Mouse (Mus musculus) lung, embryonic 16.5 days (tissue): Measurements from ENCODE around the gene Shf. TPM values are rescaled to one million over a fixed set of nuclear protein-coding genes. Genes with fewer than 3 reads are reported as not detected.
A peak's percentile ranks its signal among the peaks of the same experiment; 100 is the strongest.

Experiments
- ATAC-seq: fragments of 200-750 bp; cut with Nextera tagmentation; 2 replicates; pipeline ENCODE4 v1.8.0; 2017; ENCODE audit warnings: low read depth, mild to moderate bottlenecking, moderate library complexity
- H3K27ac ChIP-seq: fragments of 300-500 bp; sonication (generic); 2 replicates; pipeline ENCODE4 v1.5.1; 2014; ENCODE audit warnings: mild to moderate bottlenecking, control low read depth, low read length
- H3K27me3 ChIP-seq: fragments of 300-500 bp; sonication (generic); 2 replicates; pipeline ENCODE4 v1.6.1; 2014; ENCODE audit warnings: low read depth, low read length, mixed read lengths; ENCODE audit not compliant: control insufficient read depth, insufficient read depth
- H3K36me3 ChIP-seq: fragments of 300-500 bp; sonication (generic); 2 replicates; pipeline ENCODE4 v1.6.1; 2014; ENCODE audit warnings: low read length; ENCODE audit not compliant: control insufficient read depth, insufficient read depth
- H3K4me1 ChIP-seq: fragments of 300-500 bp; sonication (generic); replicated peaks from 2 replicates; pipeline ENCODE4 v1.6.1; 2014; ENCODE audit warnings: low read length, mixed read lengths; ENCODE audit not compliant: control insufficient read depth, insufficient read depth
- H3K4me2 ChIP-seq: fragments of 300-500 bp; sonication (generic); 2 replicates; pipeline ENCODE4 v1.6.1; 2014; ENCODE audit warnings: low read depth, low read length, control low read depth
- H3K4me3 ChIP-seq: fragments of 300-500 bp; sonication (generic); 2 replicates; pipeline ENCODE4 v1.5.1; 2014; ENCODE audit warnings: mild to moderate bottlenecking, low read length, control low read depth
- H3K9ac ChIP-seq: fragments of 300-500 bp; sonication (generic); 2 replicates; pipeline ENCODE4 v1.6.1; 2014; ENCODE audit warnings: low read length, control low read depth
- H3K9me3 ChIP-seq: fragments of 300-500 bp; sonication (generic); 2 replicates; pipeline ENCODE4 v1.6.1; 2016; ENCODE audit warnings: low read length; ENCODE audit not compliant: control insufficient read depth
- WGBS: fragments of 180-500 bp; shearing (Covaris S2); extraction: QIAGEN DNeasy Blood & Tissue Kit; methylation state at CpG from one replicate; pipeline ENCODE4 v1.1.7; 2014; 5-methylcytosine and 5-hydroxymethylcytosine counted together
- polyA plus RNA-seq: library from polyadenylated mRNA; unstranded; fragments of >200 nt; fragmentation: Nextera tagmentation; extraction: Ambion mirVana; gene quantifications from 2 replicates; pipeline ENCODE4 v1.2.1, GENCODE M21; 2015

Gene Shf
- polyA plus RNA-seq, 1 experiment from 2014 or later, result 2.5 TPM

DNA sequence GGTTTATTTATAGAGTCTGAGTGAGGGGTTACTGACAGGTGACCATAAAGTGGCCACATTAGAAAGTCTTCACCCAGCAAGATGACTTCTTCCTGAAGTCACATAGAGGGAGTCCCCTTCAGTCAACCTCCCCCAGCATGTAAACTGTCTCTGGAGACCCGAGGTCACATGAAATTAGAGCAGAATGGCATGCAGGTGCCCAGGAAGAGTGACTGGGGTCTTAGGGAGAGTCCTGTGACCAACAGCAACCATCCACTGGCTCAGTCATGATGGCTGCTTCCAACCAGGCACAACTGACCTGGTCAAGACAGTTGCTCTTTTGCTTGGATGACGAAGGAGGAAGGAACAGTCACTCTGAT, 10.3 kb upstream of the Shf start:
- Histone ChIP-seq H3K4me1 (peaks cover 4% of the 10 kb centered on the region), H3K4me3 (no peak overlapping the region), H3K4me2 (no peak overlapping the region), H3K27me3 (no peaks in the 10 kb centered on the region), H3K36me3 (no peaks in the 10 kb centered on the region), H3K9ac (no peak overlapping the region), H3K9me3 (no peaks in the 10 kb centered on the region), H3K27ac (no peak overlapping the region)
- no peak for ATAC-seq
- 46% methylated on average over 2 of the region's 2 CpGs for WGBS

DNA sequence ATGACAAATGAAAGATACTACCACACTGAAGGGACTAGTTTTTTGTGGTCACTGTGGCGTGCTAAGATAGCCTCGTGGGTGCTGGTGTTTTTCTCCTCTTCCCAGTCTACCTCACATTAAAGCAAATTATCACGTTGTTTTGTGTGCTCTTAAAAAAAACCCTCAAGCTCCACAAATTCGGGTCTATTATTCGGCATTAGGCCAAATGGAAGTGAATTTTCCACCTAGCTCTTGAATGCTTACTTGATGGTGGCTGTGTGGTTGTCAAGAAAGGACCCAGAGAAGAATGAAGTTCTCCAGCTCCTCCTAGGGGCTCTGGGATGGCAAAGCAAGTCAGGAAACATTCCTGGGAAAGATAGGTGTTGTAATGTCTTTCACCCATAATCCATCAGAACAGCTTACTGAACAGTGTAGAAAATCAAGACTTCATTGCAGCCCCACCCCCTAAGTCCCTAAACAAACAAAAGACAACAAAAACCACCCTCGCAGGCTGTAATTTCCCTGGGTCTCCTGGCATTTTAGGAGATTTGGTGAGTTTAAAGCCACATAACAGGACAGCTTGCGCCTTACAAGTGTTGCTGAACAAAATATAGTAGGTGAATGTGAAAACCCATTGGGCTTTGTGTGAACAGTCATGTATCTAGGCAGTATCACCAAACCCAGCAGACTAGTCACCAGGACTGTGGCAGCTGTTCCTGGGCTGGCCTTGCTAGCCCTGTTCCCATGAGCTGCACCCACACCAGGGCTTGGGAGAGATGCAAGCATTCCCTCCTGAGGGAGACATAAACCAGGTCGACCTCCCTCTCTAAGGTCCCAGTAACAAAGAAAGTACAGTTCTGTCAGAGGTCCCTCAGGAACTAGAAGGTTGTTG, 9.7 kb upstream of the Shf start:
- Histone ChIP-seq H3K4me2 (peak overlapping the region; percentile 59), H3K27me3 (no peaks in the 10 kb centered on the region), H3K4me1 (peaks cover 4% of the 10 kb centered on the region), H3K4me3 (peak overlapping the region; percentile 74), H3K36me3 (no peaks in the 10 kb centered on the region), H3K9ac (no peak overlapping the region), H3K27ac (peak overlapping the region; percentile 52; the same call in 1 of the 2 replicates), H3K9me3 (no peaks in the 10 kb centered on the region)
- 14% methylated on average over 8 of the region's 8 CpGs for WGBS
- no peak for ATAC-seq

DNA sequence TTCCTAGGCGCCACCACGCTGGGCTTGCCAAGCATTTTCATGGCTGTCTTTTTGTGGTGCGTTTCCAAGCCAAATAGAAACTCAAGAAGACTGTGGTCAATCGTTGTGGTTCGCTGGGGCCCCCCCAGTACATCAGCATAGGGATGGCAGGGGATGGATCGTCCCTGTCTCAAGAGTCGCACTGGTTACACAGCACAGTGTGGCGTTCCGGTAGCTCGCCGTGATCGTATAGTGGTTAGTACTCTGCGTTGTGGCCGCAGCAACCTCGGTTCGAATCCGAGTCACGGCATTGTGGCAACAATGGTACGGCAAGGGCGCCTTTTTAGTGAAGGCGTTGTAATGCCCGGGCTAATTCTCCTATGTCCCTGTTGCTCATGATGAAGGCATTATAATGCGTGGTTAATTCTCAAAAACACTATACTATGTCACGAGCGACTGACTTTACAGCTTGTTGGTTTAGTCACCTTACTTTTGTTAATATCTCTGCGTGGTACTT, 8.8 kb upstream of the Shf start:
- peaks cover 4% of the 10 kb centered on the region for H3K4me1 ChIP-seq
- under 1% methylated on average over 26 of the region's 26 CpGs for WGBS
- ATAC-seq, result peak; percentile 80

DNA sequence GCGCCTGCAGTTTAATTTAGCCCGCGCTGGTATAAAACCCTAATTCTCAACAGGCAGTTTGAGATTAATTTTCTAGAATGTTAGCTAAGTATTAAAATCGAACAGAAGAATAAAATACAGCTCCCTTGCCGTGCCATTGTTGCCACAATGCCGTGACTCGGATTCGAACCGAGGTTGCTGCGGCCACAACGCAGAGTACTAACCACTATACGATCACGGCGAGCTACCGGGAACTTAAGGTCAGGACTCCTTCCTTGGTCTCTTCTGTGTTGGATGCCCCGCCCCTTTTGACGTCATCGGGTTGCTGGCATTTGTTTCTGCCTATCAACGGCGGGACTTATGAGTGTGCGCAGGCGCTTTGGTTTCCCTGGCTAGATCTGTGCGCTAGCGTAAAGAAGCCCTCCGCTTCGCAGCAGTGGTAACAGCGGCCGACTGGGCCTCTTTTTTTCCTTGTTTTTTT, 8.3 kb upstream of the Shf start:
- Histone ChIP-seq H3K36me3 (no peaks in the 10 kb centered on the region), H3K9ac (peak overlapping the region; percentile 80), H3K4me1 (peaks cover 4% of the 10 kb centered on the region), H3K4me3 (peak overlapping the region; percentile 74), H3K27me3 (no peaks in the 10 kb centered on the region), H3K4me2 (peak overlapping the region; percentile 59), H3K9me3 (no peaks in the 10 kb centered on the region), H3K27ac (peak overlapping the region; percentile 95)
- under 1% methylated on average over 28 of the region's 28 CpGs for WGBS
- peak; percentile 89 for ATAC-seq

More for the DNA sequence above, 8.8 kb upstream of the Shf start:
- H3K36me3 ChIP-seq, result no peaks in the 10 kb centered on the region
- H3K9ac ChIP-seq, result peak overlapping the region; percentile 80
- H3K4me3 ChIP-seq, result peak overlapping the region; percentile 74
- no peaks in the 10 kb centered on the region for H3K9me3 ChIP-seq
- H3K27me3 ChIP-seq, result no peaks in the 10 kb centered on the region
- H3K4me2 ChIP-seq, result peak overlapping the region; percentile 59
- peak overlapping the region; percentile 95 for H3K27ac ChIP-seq

DNA sequence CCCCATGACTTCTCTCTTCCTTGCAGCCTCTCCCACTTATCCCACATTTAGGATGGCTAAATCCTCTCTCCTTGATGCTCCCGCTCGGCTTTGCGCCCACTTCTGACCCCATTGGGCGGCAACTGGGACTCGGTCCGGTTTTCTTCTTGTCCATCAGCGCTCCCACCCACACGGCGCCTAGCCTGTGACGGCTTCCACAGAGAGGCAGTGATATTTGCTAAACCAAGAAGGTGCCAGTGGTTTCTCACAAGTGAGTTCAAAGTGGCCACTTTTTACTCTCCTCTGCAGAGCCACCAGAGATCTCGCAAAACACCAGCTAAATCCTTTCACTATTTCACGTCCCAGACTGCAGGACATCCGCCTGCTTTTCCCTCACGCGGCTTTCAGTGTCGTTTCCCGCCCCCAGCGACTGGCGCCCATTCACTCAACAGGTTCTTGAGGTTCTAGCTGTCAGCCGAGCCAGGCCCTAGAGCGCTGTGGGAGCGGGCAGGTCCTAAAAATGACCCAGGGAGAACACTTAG, 7.1 kb upstream of the Shf start:
- peak overlapping the region; percentile 81 for H3K4me3 ChIP-seq
- H3K27ac ChIP-seq, result peak overlapping the region; percentile 93
- H3K9ac ChIP-seq, result peak overlapping the region; percentile 80
- peaks cover 4% of the 10 kb centered on the region for H3K4me1 ChIP-seq
- H3K36me3 ChIP-seq, result no peaks in the 10 kb centered on the region
- H3K27me3 ChIP-seq, result no peaks in the 10 kb centered on the region; the same call in 1 of the 2 replicates
- no peaks in the 10 kb centered on the region for H3K9me3 ChIP-seq
- whole genome bisulfite sequencing, result under 1% methylated on average over 22 of the region's 22 CpGs
- ATAC-seq, result no peak
- peak overlapping the region; percentile 91 for H3K4me2 ChIP-seq

DNA sequence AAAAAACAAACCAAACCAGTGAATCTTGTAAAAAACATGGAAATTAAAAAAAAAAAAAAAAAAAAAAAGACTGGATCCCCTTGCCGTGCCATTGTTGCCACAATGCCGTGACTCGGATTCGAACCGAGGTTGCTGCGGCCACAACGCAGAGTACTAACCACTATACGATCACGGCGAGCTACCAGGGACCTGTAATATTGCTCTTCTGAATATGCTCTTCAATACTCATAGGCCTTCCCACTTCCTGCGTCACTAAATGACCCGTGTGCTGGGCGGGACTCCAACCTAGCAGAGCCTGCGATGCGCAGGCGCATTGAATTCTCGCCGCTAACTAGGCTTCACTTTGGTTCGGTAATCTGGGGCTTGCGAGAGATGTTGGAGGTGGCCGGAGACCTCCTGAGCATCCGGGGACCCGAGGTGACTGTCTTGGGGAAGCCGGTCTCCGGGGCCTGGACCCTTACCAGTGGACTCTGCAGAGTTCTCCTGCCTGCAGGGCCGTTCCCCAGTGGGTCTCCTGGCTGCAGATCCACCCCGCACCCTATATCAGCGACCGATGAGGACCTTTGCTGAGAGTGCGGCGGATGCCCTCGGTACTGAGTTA, 6.5 kb upstream of the Shf start:
- Histone ChIP-seq H3K4me2 (peak overlapping the region; percentile 91), H3K4me3 (peak overlapping the region; percentile 81), H3K27ac (peak overlapping the region; percentile 93), H3K9ac (peak overlapping the region; percentile 80), H3K9me3 (no peaks in the 10 kb centered on the region), H3K36me3 (no peaks in the 10 kb centered on the region), H3K27me3 (peaks cover 5% of the 10 kb centered on the region; the same call in 1 of the 2 replicates), H3K4me1 (no peaks in the 10 kb centered on the region)
- WGBS, result under 1% methylated on average over 32 of the region's 32 CpGs
- peak; percentile 89 for ATAC-seq

DNA sequence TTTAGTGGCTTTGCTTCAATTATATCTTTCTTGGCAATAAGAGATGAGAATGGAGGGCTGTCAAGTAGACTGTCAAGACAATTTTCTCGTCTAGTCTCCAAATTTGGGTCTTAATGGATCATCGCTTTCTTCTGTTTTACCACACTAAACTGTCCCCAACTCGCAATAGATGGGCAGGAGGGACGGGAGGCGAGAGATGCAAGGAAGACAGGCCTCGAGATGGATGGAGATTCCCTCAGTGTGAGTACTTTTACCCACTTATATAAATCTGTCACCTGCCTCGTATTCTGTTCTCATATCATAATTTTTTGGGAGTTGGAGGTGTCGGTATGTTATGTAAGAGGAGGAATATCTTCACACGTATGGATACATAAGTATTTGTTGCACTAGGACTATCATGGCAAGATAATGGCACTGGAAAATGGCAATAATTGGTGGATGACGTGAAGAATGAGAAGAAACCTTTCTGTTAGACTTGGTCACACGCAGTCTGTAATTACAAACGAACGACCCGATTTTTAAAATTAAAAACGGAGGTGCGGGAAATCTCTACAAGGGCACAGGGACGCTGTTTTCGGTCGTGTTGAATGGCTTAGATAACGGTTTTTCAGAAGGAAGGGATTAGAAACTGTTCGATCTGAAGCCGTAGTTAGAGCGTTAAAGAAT, 5.8 kb upstream of the Shf start:
- ATAC-seq, result no peak
- Histone ChIP-seq H3K27ac (no peak overlapping the region; the same call in 1 of the 2 replicates), H3K9ac (peak overlapping the region; percentile 54), H3K4me3 (peak overlapping the region; percentile 81), H3K27me3 (peaks cover 5% of the 10 kb centered on the region; the same call in 1 of the 2 replicates), H3K4me2 (peak overlapping the region; percentile 64), H3K9me3 (no peaks in the 10 kb centered on the region), H3K4me1 (no peaks in the 10 kb centered on the region), H3K36me3 (no peaks in the 10 kb centered on the region)
- WGBS, result 14% methylated on average over 23 of the region's 23 CpGs

DNA sequence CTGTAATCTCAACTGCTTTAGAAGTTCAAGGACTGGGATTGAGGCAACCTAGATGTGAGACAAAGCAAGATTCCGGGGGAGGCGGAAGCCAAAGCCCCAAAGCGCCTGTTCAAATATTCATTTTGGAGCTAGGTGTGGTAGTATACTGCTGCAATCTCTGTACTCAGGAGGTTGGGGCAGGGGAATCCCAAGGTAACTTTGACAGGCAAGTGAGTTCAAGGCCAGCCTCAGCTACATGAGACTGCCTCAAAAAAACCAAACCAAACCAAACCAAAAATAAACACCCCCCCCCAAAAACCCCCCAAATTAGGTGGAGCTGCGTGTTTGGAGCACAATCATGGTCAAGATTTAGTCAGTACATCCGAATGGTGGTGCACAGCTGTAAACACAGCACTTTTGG, 5.0 kb upstream of the Shf start:
- no peak for ATAC-seq
- WGBS, result 67% methylated on average over 5 of the region's 5 CpGs

More for the DNA sequence above, 5.0 kb upstream of the Shf start:
- Histone ChIP-seq H3K27me3 (peaks cover 5% of the 10 kb centered on the region; the same call in 1 of the 2 replicates), H3K36me3 (no peaks in the 10 kb centered on the region), H3K4me2 (no peak overlapping the region), H3K4me3 (no peak overlapping the region), H3K9ac (no peak overlapping the region), H3K4me1 (0 out of 2 replicates have a peak, but pooled peaks cover 2% of the 10 kb centered on the region), H3K9me3 (no peaks in the 10 kb centered on the region), H3K27ac (no peak overlapping the region)
